Mouse (Mus musculus) stomach, postnatal 0 days (tissue): ENCODE measurements around the gene Rftn1.

Source experiments
- CTCF ChIP-seq: IDR thresholded peaks from 2 replicates; pipeline ENCODE4 v1.5.1; 2016; ENCODE audit warnings: antibody characterized with exemption, low read depth, mild to moderate bottlenecking, moderate library complexity
- EP300 ChIP-seq: optimal IDR thresholded peaks from 2 replicates; pipeline ENCODE3; 2016; ENCODE audit warnings: antibody characterized with exemption

- TF ChIP-seq CTCF (no peak), EP300 (no peak)
These were observed 30.7 kb downstream of the Rftn1 start for GRCm38 (mm10) chr17:50159816-50160215.
